Mouse (Mus musculus) embryonic facial prominence, embryonic 12.5 days (tissue): Measurements from ENCODE around the gene Atoh8. TPM values are rescaled to one million over a fixed set of nuclear protein-coding genes. Genes with fewer than 3 reads are reported as not detected.

Source experiments
- ATAC-seq: fragments of 200-750 bp; cut with Nextera tagmentation; 2 replicates; pipeline ENCODE4 v1.8.0; 2017; ENCODE audit not compliant: insufficient number of reproducible peaks, insufficient read depth, low FRiP score, low TSS enrichment
- H3K27ac ChIP-seq: fragments of 300-500 bp; sonication (generic); 2 replicates; pipeline ENCODE4 v1.5.1; 2016; ENCODE audit warnings: mild to moderate bottlenecking
- H3K27me3 ChIP-seq: fragments of 300-500 bp; sonication (generic); 2 replicates; pipeline ENCODE4 v1.6.1; 2016; ENCODE audit warnings: mild to moderate bottlenecking, moderate library complexity
- H3K36me3 ChIP-seq: fragments of 300-500 bp; sonication (generic); 2 replicates; pipeline ENCODE4 v1.6.1; 2016; ENCODE audit warnings: mild to moderate bottlenecking
- H3K4me1 ChIP-seq: fragments of 300-500 bp; sonication (generic); 2 replicates; pipeline ENCODE4 v1.6.1; 2016
- H3K4me2 ChIP-seq: fragments of 300-500 bp; sonication (generic); replicated peaks from 2 replicates; pipeline ENCODE4 v1.6.1; 2016; ENCODE audit warnings: mild to moderate bottlenecking, moderate library complexity
- H3K4me3 ChIP-seq: fragments of 300-500 bp; sonication (generic); 2 replicates; pipeline ENCODE4 v1.5.1; 2016; ENCODE audit warnings: mild to moderate bottlenecking
- H3K9ac ChIP-seq: fragments of 300-500 bp; sonication (generic); 2 replicates; pipeline ENCODE4 v1.6.1; 2016; ENCODE audit warnings: mild to moderate bottlenecking, moderate library complexity
- H3K9me3 ChIP-seq: fragments of 300-500 bp; sonication (generic); 2 replicates; pipeline ENCODE4 v1.6.1; 2016; ENCODE audit warnings: mild to moderate bottlenecking, moderate library complexity
- WGBS: fragments of 180-500 bp; shearing (Covaris S2); methylation state at CpG from one replicate; pipeline ENCODE4 v1.1.7; 2016; 5-methylcytosine and 5-hydroxymethylcytosine counted together
- polyA plus RNA-seq: library from polyadenylated mRNA; unstranded; fragments of >200 nt; fragmentation: Nextera tagmentation; extraction: Ambion mirVana; gene quantifications from 2 replicates; pipeline ENCODE4 v1.2.1, GENCODE M21; 2016

Atoh8 gene
- polyA plus RNA-seq, 1 experiment from 2014 or later: 16.4 TPM

DNA sequence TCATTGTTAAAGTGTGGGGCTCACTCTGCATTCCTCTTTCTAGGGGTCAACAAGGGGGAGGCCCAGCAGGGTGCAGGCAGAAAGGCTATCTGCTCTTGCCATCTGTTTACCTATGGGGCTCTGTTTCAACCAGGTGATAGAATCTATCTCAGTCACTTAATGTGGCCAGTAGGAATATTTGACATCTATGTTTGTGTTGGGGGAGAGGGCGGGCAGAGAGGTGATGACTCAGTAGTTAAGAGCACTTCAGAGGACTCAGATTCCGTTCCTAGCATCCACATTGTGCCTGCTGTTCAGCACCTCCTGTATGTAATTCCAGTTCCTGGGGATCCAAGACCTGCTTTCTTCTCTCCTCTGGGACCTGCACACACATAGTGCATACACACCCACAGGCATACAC is 4.7 kb upstream of the Atoh8 start:
- Histone ChIP-seq H3K4me3 (no peak overlapping the region), H3K4me1 (peaks cover 41% of the 10 kb centered on the region), H3K9me3 (no peaks in the 10 kb centered on the region), H3K9ac (no peak overlapping the region), H3K27me3 (peaks cover 24% of the 10 kb centered on the region), H3K36me3 (no peaks in the 10 kb centered on the region), H3K27ac (no peak overlapping the region), H3K4me2 (no peak overlapping the region)
- 50% methylated on average over 2 of the region's 2 CpGs for WGBS
- no peak for ATAC-seq

DNA sequence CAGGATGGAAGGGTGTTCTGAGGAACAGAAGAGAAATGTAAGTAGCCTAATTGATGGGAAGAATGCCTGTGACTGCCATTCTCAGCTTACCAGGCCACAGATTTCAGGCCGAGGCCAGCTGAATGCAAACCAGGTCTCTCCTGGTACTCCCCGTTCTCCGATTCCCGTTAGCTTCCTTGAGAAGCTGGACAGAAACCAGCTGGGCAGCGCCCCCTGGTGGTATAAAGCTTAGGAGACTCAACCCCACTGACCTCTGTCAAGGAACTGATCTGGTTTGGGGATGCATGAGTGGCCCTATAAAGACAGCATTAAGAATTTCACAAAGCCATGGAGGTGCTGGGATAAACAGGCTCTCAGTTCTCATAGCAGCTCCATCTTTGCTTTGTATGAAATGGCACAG is 1.7 kb upstream of the Atoh8 start:
- no peak overlapping the region for H3K9ac ChIP-seq
- no peaks in the 10 kb centered on the region for H3K9me3 ChIP-seq
- peaks cover 39% of the 10 kb centered on the region for H3K4me1 ChIP-seq
- H3K36me3 ChIP-seq: no peaks in the 10 kb centered on the region
- under 1% methylated on average over 5 of the region's 5 CpGs for WGBS
- no peak overlapping the region for H3K4me3 ChIP-seq
- no peak for ATAC-seq
- no peak overlapping the region for H3K27ac ChIP-seq
- H3K4me2 ChIP-seq: no peak overlapping the region
- peaks cover 29% of the 10 kb centered on the region for H3K27me3 ChIP-seq

DNA sequence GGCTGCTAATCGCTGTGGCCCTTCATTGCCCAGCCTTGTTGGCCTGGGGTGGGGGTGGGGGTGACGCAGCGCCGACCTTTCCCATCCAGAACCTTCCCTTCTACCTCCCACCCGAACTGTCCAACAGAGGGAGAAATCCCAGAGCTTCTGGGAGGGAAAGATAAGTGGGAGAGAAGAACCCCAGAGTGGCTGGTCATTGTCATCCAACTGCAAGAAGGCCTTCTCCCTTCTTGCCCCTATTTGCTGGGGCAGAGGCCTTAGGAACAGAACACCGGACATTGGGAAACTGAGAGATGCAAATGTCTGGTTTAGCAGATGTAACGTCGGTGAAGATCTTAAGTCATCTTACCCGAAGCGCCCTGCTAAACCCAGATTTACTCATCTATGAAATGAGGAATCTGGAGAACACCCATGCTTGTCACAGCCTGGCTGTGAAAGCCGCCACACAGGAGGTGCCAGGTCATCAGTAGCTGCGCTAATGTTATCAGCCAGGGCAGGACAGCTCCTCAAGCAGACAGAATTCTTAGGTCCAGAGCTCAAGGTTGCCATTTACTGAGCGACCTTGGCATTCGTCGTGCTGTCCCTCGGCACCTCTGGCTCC is 530 bp upstream of the Atoh8 start:
- Histone ChIP-seq H3K9me3 (no peaks in the 10 kb centered on the region), H3K36me3 (no peaks in the 10 kb centered on the region), H3K27ac (peak overlapping the region; percentile 79; the same call in 1 of the 2 replicates), H3K4me1 (peaks cover 41% of the 10 kb centered on the region), H3K4me2 (peak overlapping the region; percentile 99), H3K4me3 (peak overlapping the region; percentile 66), H3K9ac (no peak overlapping the region), H3K27me3 (peaks cover 30% of the 10 kb centered on the region)
- no peak for ATAC-seq
- WGBS: 28% methylated on average over 16 of the region's 16 CpGs

DNA sequence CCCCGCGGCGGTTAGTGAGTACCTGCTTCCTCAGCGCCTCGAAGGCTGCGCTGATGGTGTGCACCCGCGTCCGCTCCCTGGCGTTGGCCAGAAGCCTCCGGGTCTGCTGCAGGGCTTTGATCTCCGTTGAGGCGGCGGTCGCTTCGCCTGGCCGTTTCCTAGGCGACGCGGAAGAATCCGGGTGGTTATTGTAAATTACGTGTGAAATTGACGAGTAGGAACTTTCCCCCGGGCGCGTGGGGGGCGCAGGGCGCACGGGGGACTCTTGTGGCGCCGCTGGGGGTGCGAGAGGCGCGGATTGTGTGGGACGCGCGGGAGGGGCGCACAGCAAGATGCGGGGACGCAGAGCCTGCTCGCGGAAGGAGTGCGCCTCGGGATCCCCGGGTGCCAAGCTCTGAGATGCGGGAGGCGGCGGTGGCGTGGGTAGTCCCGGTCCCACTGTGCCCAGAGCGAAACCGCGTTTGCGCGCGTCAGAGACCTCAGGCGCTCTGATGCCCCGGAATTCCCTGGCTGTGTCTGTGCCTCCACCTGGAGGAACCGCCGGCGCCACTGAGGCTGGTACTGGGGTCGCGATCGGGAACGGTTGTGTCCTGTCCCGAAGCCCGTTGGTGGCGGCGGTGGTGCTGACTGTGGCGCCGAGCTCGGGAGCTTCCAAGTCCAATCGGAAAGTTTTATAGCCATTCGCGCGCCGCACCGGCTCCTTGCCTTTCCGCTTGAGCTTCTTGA is 842 bp downstream of the Atoh8 start:
- Histone ChIP-seq H3K9ac (peak overlapping the region; percentile 66), H3K27me3 (peaks cover 22% of the 10 kb centered on the region), H3K9me3 (no peaks in the 10 kb centered on the region), H3K4me3 (peak overlapping the region; percentile 66), H3K36me3 (no peaks in the 10 kb centered on the region), H3K4me2 (peak overlapping the region; percentile 99), H3K4me1 (peaks cover 45% of the 10 kb centered on the region), H3K27ac (peak overlapping the region; percentile 79)
- WGBS: under 1% methylated on average over 79 of the region's 79 CpGs
- ATAC-seq: no peak

DNA sequence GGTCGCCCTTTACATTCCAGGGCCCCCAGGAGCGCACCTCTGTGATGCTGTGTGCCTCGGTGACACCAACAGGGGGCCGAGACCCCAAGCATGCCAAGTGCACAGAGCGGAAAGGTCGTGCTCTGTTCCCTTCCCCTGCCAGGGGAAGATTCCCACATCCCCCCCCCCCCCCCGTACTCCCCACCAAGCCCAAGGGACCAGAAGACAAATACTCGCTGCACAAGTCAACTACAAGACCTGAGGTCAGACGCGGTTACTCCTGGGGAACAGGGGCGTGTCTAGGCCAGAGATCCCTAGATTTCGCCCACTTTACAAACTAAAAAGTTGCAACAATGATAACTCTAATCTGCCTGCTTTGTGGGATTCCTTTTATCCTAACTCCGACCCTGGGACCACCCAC is 1.4 kb downstream of the Atoh8 start:
- peak overlapping the region; percentile 79; the same call in 1 of the 2 replicates for H3K27ac ChIP-seq
- H3K9me3 ChIP-seq: no peaks in the 10 kb centered on the region
- 0% methylated on average over 11 of the region's 13 CpGs for WGBS
- peak overlapping the region; percentile 66 for H3K9ac ChIP-seq
- ATAC-seq: no peak
- H3K27me3 ChIP-seq: peaks cover 22% of the 10 kb centered on the region
- H3K4me2 ChIP-seq: peak overlapping the region; percentile 99
- H3K4me1 ChIP-seq: peaks cover 45% of the 10 kb centered on the region
- no peaks in the 10 kb centered on the region for H3K36me3 ChIP-seq
- H3K4me3 ChIP-seq: peak overlapping the region; percentile 66

DNA sequence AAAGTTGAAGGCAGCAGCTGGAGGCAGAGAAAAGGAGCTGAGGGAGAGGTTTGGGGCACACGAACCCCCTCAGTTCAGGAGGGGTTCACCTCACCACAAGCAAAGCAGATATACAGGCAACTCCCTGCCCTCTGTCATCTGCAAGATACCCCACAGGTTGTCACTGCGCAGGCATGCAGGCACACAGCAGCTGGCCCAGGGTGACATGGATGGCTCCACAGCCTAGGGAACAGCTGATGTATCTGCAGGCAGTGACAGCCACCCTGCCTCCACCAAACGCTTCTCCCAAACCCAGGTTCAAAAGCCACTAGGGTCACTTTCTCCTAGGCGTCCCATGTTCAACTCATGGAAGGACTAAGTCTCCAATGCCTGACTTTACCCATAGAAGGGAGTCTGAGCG is 2.5 kb downstream of the Atoh8 start:
- Histone ChIP-seq H3K27me3 (peaks cover 20% of the 10 kb centered on the region), H3K36me3 (no peaks in the 10 kb centered on the region), H3K27ac (no peak overlapping the region), H3K4me1 (peaks cover 45% of the 10 kb centered on the region), H3K9me3 (no peaks in the 10 kb centered on the region), H3K4me3 (peak overlapping the region; percentile 66), H3K4me2 (peak overlapping the region; percentile 99), H3K9ac (no peak overlapping the region)
- WGBS: 56% methylated on average over 5 of the region's 5 CpGs
- no peak for ATAC-seq

DNA sequence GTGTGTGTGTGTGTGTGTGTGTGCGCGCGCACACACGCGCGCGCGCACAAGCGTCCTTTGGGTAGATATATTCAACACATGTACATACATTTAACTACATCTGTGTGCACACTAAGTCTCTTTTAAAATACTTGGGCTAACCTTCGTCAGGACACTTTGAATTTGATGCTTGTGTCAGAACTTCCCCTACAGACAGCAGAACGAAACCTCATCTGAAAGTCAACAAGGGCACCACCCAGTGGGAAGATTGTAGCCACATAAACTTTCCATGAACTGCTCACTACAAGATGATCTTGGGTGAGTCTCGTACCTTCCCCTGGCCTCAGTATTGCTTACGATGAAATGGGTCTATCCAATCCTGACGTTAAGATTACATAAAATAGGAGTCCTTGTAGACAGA is 3.0 kb downstream of the Atoh8 start:
- no peaks in the 10 kb centered on the region for H3K36me3 ChIP-seq
- no peaks in the 10 kb centered on the region for H3K9me3 ChIP-seq
- peak overlapping the region; percentile 99 for H3K4me2 ChIP-seq
- H3K4me1 ChIP-seq: peaks cover 45% of the 10 kb centered on the region
- no peak overlapping the region for H3K9ac ChIP-seq
- no peak overlapping the region for H3K4me3 ChIP-seq
- ATAC-seq: no peak
- WGBS: 92% methylated on average over 14 of the region's 14 CpGs
- H3K27me3 ChIP-seq: peaks cover 20% of the 10 kb centered on the region
- no peak overlapping the region for H3K27ac ChIP-seq

DNA sequence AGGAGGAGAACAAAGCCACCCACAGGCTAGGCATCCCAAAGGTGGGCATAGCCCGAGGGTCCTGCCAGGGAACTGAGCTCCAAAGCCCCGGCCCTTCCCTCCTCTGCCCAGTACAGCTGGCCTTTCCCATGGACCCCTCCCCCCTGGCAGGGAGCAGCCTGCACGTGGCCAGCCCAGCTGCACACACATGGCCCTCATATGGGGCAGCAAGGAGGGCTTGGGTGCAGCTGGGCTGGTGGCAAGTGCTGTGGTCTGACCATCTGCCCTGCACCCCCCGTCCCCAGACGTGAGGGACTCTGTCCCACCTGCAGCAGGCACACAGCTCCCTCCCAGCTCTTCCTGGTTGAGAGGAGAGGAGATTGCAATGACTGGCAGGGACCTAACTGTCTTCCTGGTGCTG is 4.5 kb downstream of the Atoh8 start:
- no peak overlapping the region for H3K4me3 ChIP-seq
- H3K4me2 ChIP-seq: peak overlapping the region; percentile 20; the same call in 1 of the 2 replicates
- no peak overlapping the region for H3K27ac ChIP-seq
- H3K4me1 ChIP-seq: peaks cover 35% of the 10 kb centered on the region
- ATAC-seq: 0 out of 2 replicates have a peak, but pooled peaks have one; percentile 13
- H3K27me3 ChIP-seq: peaks cover 13% of the 10 kb centered on the region
- 32% methylated on average over 5 of the region's 5 CpGs for WGBS
- H3K9me3 ChIP-seq: no peaks in the 10 kb centered on the region
- no peak overlapping the region for H3K9ac ChIP-seq
- no peaks in the 10 kb centered on the region for H3K36me3 ChIP-seq

DNA sequence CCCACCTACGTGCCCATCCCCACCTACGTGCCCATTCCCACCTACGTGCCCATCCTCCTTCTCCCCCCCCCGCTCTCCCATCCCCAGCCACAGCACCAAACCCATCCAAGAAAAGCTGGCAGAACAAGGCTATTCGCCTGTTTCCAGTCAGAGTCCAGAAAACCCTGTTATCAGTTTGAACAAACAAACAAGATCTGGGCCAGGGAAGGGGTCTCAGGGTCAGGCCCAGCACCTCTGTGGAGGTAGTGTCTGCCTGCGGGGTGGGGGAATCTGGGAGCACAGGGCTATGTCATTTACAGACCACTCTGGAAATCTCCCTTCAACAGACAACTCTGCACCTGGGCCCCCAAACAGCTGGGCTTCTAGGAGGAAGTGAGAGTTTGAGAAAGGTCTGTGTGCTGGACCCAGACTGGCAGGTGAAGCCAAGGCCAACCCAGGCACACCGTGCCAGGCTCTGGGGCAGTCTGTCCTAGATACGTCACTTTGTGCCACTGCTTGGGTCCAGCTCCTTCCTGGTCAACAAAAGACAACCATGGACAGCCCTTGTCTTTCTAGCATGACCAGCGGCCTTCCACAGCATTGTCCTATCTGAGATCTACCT is 7.6 kb downstream of the Atoh8 start:
- 79% methylated on average over 9 of the region's 9 CpGs for WGBS
- Histone ChIP-seq H3K9me3 (no peaks in the 10 kb centered on the region), H3K27ac (no peak overlapping the region), H3K36me3 (no peaks in the 10 kb centered on the region), H3K9ac (no peak overlapping the region), H3K4me2 (no peak overlapping the region), H3K27me3 (peaks cover 8% of the 10 kb centered on the region; the same call in 1 of the 2 replicates), H3K4me3 (no peak overlapping the region), H3K4me1 (peaks cover 34% of the 10 kb centered on the region)
- ATAC-seq: no peak

DNA sequence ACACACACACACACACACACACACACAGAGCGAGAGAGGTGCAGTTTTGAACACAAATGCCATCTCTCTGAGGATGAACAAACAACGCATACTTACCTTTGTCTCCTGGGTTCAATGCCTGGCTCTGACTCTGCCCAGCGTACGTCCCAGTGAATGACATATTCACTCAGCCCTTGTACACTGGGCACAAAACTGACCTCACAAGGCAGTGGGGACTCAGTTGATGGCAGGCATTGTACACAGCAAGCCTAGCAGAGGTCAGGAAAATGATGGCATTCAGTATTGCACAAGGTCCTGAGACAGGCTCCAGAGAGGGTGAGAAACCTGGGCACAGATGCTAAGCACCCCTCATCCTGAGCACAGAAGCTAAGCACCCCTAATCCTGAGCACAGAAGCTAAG is 8.4 kb downstream of the Atoh8 start:
- no peak overlapping the region for H3K27ac ChIP-seq
- H3K9me3 ChIP-seq: no peaks in the 10 kb centered on the region
- ATAC-seq: no peak
- no peak overlapping the region for H3K4me3 ChIP-seq
- peaks cover 4% of the 10 kb centered on the region; the same call in 1 of the 2 replicates for H3K27me3 ChIP-seq
- WGBS: 96% methylated on average over 4 of the region's 4 CpGs
- H3K9ac ChIP-seq: no peak overlapping the region
- H3K4me1 ChIP-seq: peaks cover 35% of the 10 kb centered on the region
- no peaks in the 10 kb centered on the region for H3K36me3 ChIP-seq
- H3K4me2 ChIP-seq: no peak overlapping the region

DNA sequence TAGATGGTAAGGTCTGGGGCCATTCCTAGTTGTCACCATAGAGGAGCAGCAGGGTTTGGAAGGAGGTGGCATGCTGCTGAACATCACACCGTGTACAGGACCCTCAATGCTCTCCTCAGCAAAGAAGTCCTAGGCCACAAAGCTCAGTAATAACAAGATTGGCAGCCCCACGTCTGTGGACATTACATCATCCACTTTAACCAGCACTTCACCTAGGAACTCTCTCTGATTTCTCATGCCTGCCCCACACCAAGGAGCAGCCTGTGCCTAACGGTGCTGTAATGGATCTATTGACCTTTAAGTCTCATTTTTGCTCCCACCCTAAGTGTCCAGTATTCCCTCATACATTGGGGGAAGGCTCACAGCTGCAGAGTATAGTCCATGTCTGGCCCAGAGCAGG is 9.7 kb downstream of the Atoh8 start:
- H3K27ac ChIP-seq: no peak overlapping the region
- H3K9ac ChIP-seq: no peak overlapping the region
- no peak for ATAC-seq

DNA sequence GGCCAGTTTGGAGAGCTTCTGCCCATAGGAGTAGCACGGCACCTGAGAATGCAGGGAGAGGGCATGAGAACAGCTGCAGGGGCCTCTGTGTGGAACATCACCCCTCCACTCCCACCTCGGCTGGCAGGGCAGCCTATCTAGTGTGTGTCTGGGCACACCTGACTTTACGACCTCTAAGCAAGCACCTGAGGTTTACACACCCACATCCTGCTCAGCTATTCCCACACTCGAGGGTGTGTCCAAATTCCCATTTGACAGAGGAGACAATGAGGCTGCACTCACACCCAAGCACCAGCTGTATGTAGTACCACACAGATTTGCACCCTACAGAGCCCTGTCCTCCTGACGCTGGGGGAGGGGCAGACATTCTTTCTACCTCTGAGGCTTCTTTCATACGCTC is 11.5 kb downstream of the Atoh8 start:
- ATAC-seq: no peak
- Histone ChIP-seq H3K27ac (no peak overlapping the region), H3K36me3 (no peaks in the 10 kb centered on the region), H3K9me3 (no peaks in the 10 kb centered on the region), H3K9ac (no peak overlapping the region), H3K4me3 (no peak overlapping the region), H3K27me3 (peaks cover 5% of the 10 kb centered on the region; the same call in 1 of the 2 replicates), H3K4me1 (peaks cover 50% of the 10 kb centered on the region), H3K4me2 (no peak overlapping the region)
- WGBS: 71% methylated on average over 6 of the region's 6 CpGs

More for the DNA sequence above, 9.7 kb downstream of the Atoh8 start:
- no peak overlapping the region for H3K4me2 ChIP-seq
- no peaks in the 10 kb centered on the region for H3K9me3 ChIP-seq
- H3K4me3 ChIP-seq: no peak overlapping the region
- WGBS: 68% methylated on average over 3 of the region's 3 CpGs
- H3K36me3 ChIP-seq: no peaks in the 10 kb centered on the region
- peaks cover 5% of the 10 kb centered on the region; the same call in 1 of the 2 replicates for H3K27me3 ChIP-seq
- H3K4me1 ChIP-seq: peaks cover 36% of the 10 kb centered on the region
